Mouse (Mus musculus) heart, embryonic 15.5 days (tissue): Measurements from ENCODE around the gene Gcfc2. TPM values are rescaled to one million over a fixed set of nuclear protein-coding genes. Genes with fewer than 3 reads are reported as not detected.

ENCODE experiments used
- ATAC-seq: fragments of 200-750 bp; cut with Nextera tagmentation; replicated peaks from 2 replicates; pipeline ENCODE4 v1.8.0; 2017; ENCODE audit warnings: low read depth, moderate TSS enrichment; ENCODE audit not compliant: insufficient number of reproducible peaks, insufficient read depth, low FRiP score
- H3K27ac ChIP-seq: fragments of 300-500 bp; sonication (generic); 2 replicates; pipeline ENCODE4 v1.5.1; 2015; ENCODE audit warnings: mild to moderate bottlenecking, inconsistent platforms
- H3K27me3 ChIP-seq: fragments of 300-500 bp; sonication (generic); 2 replicates; pipeline ENCODE4 v1.6.1; 2015; ENCODE audit warnings: inconsistent platforms
- H3K36me3 ChIP-seq: fragments of 300-500 bp; sonication (generic); 2 replicates; pipeline ENCODE4 v1.6.1; 2015; ENCODE audit warnings: mild to moderate bottlenecking, inconsistent platforms
- H3K4me1 ChIP-seq: fragments of 300-500 bp; sonication (generic); replicated peaks from 2 replicates; pipeline ENCODE4 v1.6.1; 2015; ENCODE audit warnings: inconsistent platforms
- H3K4me2 ChIP-seq: fragments of 300-500 bp; sonication (generic); 2 replicates; pipeline ENCODE4 v1.6.1; 2015; ENCODE audit warnings: inconsistent platforms, mild to moderate bottlenecking, moderate library complexity
- H3K4me3 ChIP-seq: fragments of 300-500 bp; sonication (generic); 2 replicates; pipeline ENCODE4 v1.5.1; 2015; ENCODE audit warnings: mild to moderate bottlenecking, inconsistent platforms
- H3K9ac ChIP-seq: fragments of 300-500 bp; sonication (generic); 2 replicates; pipeline ENCODE4 v1.6.1; 2015; ENCODE audit warnings: mild to moderate bottlenecking, inconsistent platforms
- H3K9me3 ChIP-seq: fragments of 300-500 bp; sonication (generic); replicated peaks from 2 replicates; pipeline ENCODE4 v1.6.1; 2016; ENCODE audit warnings: inconsistent platforms
- WGBS: fragments of 180-500 bp; shearing (Covaris S2); methylation state at CpG from one replicate; pipeline ENCODE4 v1.1.7; 2015; ENCODE audit warnings: mixed read lengths; 5-methylcytosine and 5-hydroxymethylcytosine counted together
- polyA plus RNA-seq: library from polyadenylated mRNA; unstranded; fragments of >200 nt; fragmentation: Nextera tagmentation; extraction: Ambion mirVana; gene quantifications from 2 replicates; pipeline ENCODE4 v1.2.1, GENCODE M21; 2015

Gcfc2 gene
- 3.3 and 5.3 TPM in 2 replicates for polyA plus RNA-seq

DNA sequence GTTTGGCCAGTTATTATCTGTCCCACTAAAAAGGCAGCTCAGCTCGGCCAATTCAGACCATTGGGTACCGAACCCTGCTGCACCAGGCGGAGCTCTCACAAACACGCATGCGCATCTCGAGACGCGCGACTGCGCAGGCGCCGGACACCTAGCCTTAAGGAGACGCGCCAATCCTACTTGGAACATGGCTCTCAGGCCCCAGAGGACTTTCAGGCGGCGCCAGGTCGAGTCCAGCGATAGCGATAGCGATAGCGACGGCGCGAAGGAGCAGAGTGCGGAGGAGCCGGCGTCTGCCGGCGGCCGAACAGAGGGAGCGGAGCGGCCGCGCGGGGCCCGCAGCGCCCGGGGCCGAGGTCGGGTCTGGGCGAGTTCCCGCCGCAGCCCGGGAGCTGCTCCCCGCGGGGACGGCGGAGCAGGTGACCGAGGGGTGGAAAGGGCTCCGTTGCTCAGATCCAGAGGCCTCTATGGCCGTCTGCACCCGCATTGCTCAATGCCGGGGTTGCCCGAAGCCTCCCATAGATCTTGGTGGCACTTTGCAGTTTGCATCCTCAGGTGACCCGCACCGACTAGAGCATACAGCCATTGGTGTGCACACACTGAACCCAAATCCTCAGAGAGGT lies at the start of gene Gcfc2:
TSS of gene Gcfc2 (plus strand) at position 147 of the 620 bp plus-strand sequence.
- WGBS, result under 1% methylated on average over 56 of the region's 56 CpGs
- H3K27me3 ChIP-seq, result no peaks in the 10 kb centered on the region

GRCm38 (mm10) chr6:81895678-81896230 lies 27.7 kb upstream of the Gcfc2 start:
- H3K27ac ChIP-seq, result no peak overlapping the region
- ATAC-seq, result no peak
- no peak overlapping the region for H3K9ac ChIP-seq
- no peak overlapping the region for H3K4me3 ChIP-seq
- no peaks in the 10 kb centered on the region for H3K36me3 ChIP-seq
- no peaks in the 10 kb centered on the region for H3K27me3 ChIP-seq
- WGBS, result 54% methylated on average over 3 of the region's 3 CpGs
- no peaks in the 10 kb centered on the region for H3K4me1 ChIP-seq
- H3K9me3 ChIP-seq, result no peaks in the 10 kb centered on the region
- H3K4me2 ChIP-seq, result no peak overlapping the region

More for the DNA sequence above, at the start of gene Gcfc2:
- peaks cover 7% of the 10 kb centered on the region for H3K4me1 ChIP-seq
- H3K9me3 ChIP-seq, result no peaks in the 10 kb centered on the region
- H3K27ac ChIP-seq, result peak within 1 kb of the TSS; percentile 52; the same call in 1 of the 2 replicates
- peak within 1 kb of the TSS; percentile 82 for H3K9ac ChIP-seq
- H3K36me3 ChIP-seq, result peaks cover 21% of the 10 kb centered on the region
- peak within 1 kb of the TSS; percentile 82 for H3K4me3 ChIP-seq
- H3K4me2 ChIP-seq, result peak within 1 kb of the TSS; percentile 67
- peak; percentile 87 for ATAC-seq

DNA sequence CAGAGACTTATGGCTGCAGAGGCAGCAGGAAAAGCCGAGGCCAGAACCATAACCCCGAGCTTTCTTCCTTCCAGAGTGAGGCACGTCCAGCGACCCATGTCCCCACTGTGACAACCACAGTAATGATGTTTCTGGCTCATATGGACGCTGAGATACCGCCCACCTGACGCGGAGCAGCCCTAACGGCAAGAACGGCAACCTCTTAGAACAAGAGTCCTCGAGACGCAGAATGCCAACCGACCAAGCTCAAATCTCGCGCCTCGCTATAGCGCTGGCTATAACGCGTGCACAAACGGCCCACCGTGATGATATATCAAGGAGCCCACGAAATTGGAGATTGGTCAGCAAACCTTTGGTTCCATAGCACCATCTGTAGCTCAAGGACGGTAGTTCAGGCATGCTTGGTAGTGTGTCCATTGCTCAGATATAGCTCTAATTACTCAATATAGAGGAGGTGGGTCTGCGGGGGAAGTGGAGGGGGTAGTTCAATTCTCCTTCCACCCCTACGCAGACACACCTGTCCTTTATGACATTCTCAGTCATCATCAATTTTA lies 13.1 kb upstream of the Gcfc2 start:
- H3K36me3 ChIP-seq, result no peaks in the 10 kb centered on the region
- no peak overlapping the region for H3K4me2 ChIP-seq
- 75% methylated on average over 25 of the region's 25 CpGs for WGBS
- no peak overlapping the region for H3K27ac ChIP-seq
- H3K9me3 ChIP-seq, result no peaks in the 10 kb centered on the region
- H3K27me3 ChIP-seq, result no peaks in the 10 kb centered on the region
- ATAC-seq, result no peak
- no peaks in the 10 kb centered on the region for H3K4me1 ChIP-seq
- no peak overlapping the region for H3K9ac ChIP-seq
- no peak overlapping the region for H3K4me3 ChIP-seq

GRCm38 (mm10) chr6:81911244-81911643 lies 12.2 kb upstream of the Gcfc2 start:
- no peak overlapping the region for H3K9ac ChIP-seq
- no peak for ATAC-seq
- H3K27ac ChIP-seq, result no peak overlapping the region
- H3K27me3 ChIP-seq, result no peaks in the 10 kb centered on the region
- H3K4me1 ChIP-seq, result no peaks in the 10 kb centered on the region
- no peak overlapping the region for H3K4me3 ChIP-seq
- no peak overlapping the region for H3K4me2 ChIP-seq
- H3K36me3 ChIP-seq, result no peaks in the 10 kb centered on the region
- no peaks in the 10 kb centered on the region for H3K9me3 ChIP-seq
- WGBS, result 60% methylated on average over 5 of the region's 5 CpGs

GRCm38 (mm10) chr6:81911713-81912112 lies 11.8 kb upstream of the Gcfc2 start:
- Histone ChIP-seq H3K4me1 (no peaks in the 10 kb centered on the region), H3K9me3 (no peaks in the 10 kb centered on the region), H3K27ac (no peak overlapping the region), H3K4me2 (no peak overlapping the region), H3K9ac (no peak overlapping the region), H3K27me3 (no peaks in the 10 kb centered on the region), H3K4me3 (no peak overlapping the region), H3K36me3 (no peaks in the 10 kb centered on the region)
- ATAC-seq, result no peak
- WGBS, result 72% methylated on average over 4 of the region's 4 CpGs

GRCm38 (mm10) chr6:81912177-81912576 lies 11.3 kb upstream of the Gcfc2 start:
- Histone ChIP-seq H3K36me3 (no peaks in the 10 kb centered on the region), H3K9ac (no peak overlapping the region), H3K27me3 (no peaks in the 10 kb centered on the region), H3K4me3 (no peak overlapping the region), H3K9me3 (no peaks in the 10 kb centered on the region), H3K27ac (no peak overlapping the region), H3K4me2 (no peak overlapping the region), H3K4me1 (no peaks in the 10 kb centered on the region)
- no peak for ATAC-seq
- 51% methylated on average over 3 of the region's 3 CpGs for WGBS

DNA sequence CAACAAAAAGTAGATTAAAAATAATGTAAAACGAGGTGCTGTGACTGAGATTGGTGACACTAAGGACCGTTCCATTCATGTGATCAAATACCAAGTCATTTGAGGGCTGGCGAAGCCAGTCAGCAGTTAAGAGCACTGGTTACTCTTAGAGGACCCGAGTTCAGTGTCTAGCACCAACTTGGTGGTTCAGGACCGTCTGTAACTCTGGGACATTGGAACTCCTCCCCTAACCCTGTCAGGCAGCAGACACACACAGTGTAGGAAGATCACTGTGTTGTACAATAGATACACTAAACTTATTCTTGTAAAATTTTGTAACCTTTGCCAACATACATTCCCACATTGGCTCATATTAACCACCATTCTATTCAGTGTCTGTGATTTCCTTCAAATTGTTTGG lies 835 bp downstream of the Gcfc2 start:
- H3K9me3 ChIP-seq, result no peaks in the 10 kb centered on the region
- H3K27me3 ChIP-seq, result no peaks in the 10 kb centered on the region
- H3K27ac ChIP-seq, result no peak overlapping the region
- H3K4me3 ChIP-seq, result peak overlapping the region; percentile 82
- no peak for ATAC-seq
- peak overlapping the region; percentile 67 for H3K4me2 ChIP-seq
- peaks cover 21% of the 10 kb centered on the region for H3K36me3 ChIP-seq
- H3K4me1 ChIP-seq, result peaks cover 7% of the 10 kb centered on the region
- 20% methylated on average over 5 of the region's 5 CpGs for WGBS
- H3K9ac ChIP-seq, result peak overlapping the region; percentile 82

DNA sequence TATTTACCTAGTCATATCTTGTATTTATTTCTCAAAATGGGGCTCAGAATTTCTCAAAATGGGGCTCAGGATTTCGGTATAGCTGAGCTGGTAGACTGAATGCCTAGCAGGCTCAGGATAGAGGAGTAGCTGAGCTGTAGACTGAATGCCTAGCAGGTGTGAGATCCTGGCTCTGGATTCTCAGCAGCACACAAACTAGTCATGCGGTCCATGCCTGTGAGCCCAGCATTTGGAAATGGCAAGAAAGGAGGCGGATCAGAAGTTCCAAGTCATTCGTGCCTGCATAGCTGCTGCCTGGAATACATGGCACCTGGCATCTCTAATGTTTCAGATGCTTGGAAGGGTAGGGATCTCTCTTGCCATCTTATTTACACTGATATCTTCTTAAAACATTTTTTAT lies 5.9 kb downstream of the Gcfc2 start:
- H3K36me3 ChIP-seq, result peaks cover 63% of the 10 kb centered on the region
- H3K4me3 ChIP-seq, result no peak overlapping the region
- no peak for ATAC-seq
- H3K27ac ChIP-seq, result no peak overlapping the region
- peaks cover 4% of the 10 kb centered on the region for H3K4me1 ChIP-seq
- no peaks in the 10 kb centered on the region for H3K9me3 ChIP-seq
- no peak overlapping the region for H3K4me2 ChIP-seq
- H3K9ac ChIP-seq, result no peak overlapping the region
- H3K27me3 ChIP-seq, result no peaks in the 10 kb centered on the region
- 86% methylated on average over 4 of the region's 4 CpGs for WGBS

GRCm38 (mm10) chr6:81933281-81933680 lies 9.8 kb downstream of the Gcfc2 start:
- 97% methylated on average over 3 of the region's 3 CpGs for WGBS
- no peaks in the 10 kb centered on the region for H3K9me3 ChIP-seq
- no peaks in the 10 kb centered on the region for H3K27me3 ChIP-seq
- H3K9ac ChIP-seq, result no peak overlapping the region
- H3K36me3 ChIP-seq, result peaks cover 71% of the 10 kb centered on the region
- no peaks in the 10 kb centered on the region for H3K4me1 ChIP-seq
- H3K27ac ChIP-seq, result no peak overlapping the region
- no peak overlapping the region for H3K4me2 ChIP-seq
- H3K4me3 ChIP-seq, result no peak overlapping the region
- ATAC-seq, result no peak

DNA sequence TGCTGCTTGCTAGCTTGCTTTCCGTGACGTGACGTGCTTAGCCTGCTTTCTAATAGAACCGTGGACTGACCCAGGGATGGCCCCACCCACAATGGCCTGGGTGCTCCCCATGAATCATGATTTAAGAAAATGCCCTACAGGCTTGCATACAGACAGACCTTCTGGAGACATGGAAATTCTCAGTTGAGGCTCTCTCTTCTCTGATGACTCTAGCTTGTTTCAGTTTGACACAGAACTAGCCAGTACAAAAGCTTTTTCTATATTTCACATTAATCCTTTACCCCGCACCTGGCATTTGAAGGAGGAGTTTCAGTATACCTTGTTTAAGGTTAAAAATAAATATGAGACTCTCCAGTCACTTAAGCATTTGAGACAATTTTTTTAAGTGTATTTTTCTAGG lies 18.2 kb downstream of the Gcfc2 start:
- H3K27ac ChIP-seq, result no peak overlapping the region
- no peaks in the 10 kb centered on the region for H3K4me1 ChIP-seq
- 90% methylated on average over 5 of the region's 5 CpGs for WGBS
- H3K4me2 ChIP-seq, result no peak overlapping the region
- H3K9ac ChIP-seq, result no peak overlapping the region
- H3K9me3 ChIP-seq, result no peaks in the 10 kb centered on the region
- peaks cover 62% of the 10 kb centered on the region for H3K36me3 ChIP-seq
- H3K4me3 ChIP-seq, result no peak overlapping the region
- no peaks in the 10 kb centered on the region for H3K27me3 ChIP-seq
- no peak for ATAC-seq

GRCm38 (mm10) chr6:81943281-81943680 lies 19.8 kb downstream of the Gcfc2 start:
- 82% methylated on average over 2 of the region's 2 CpGs for WGBS
- Histone ChIP-seq H3K27ac (no peak overlapping the region), H3K36me3 (peaks cover 62% of the 10 kb centered on the region), H3K4me2 (no peak overlapping the region), H3K4me1 (no peaks in the 10 kb centered on the region), H3K9ac (no peak overlapping the region), H3K9me3 (no peaks in the 10 kb centered on the region), H3K4me3 (no peak overlapping the region), H3K27me3 (no peaks in the 10 kb centered on the region)
- no peak for ATAC-seq

GRCm38 (mm10) chr6:81944432-81944831 lies 21.0 kb downstream of the Gcfc2 start:
- no peak for ATAC-seq
- no peaks in the 10 kb centered on the region for H3K27me3 ChIP-seq
- H3K4me2 ChIP-seq, result no peak overlapping the region
- no peak overlapping the region for H3K27ac ChIP-seq
- no peak overlapping the region for H3K4me3 ChIP-seq
- H3K9me3 ChIP-seq, result no peaks in the 10 kb centered on the region
- H3K36me3 ChIP-seq, result peaks cover 67% of the 10 kb centered on the region
- H3K9ac ChIP-seq, result no peak overlapping the region
- WGBS, result 88% methylated on average over 3 of the region's 3 CpGs
- no peaks in the 10 kb centered on the region for H3K4me1 ChIP-seq
